Mouse (Mus musculus) neural tube, embryonic 12.5 days (tissue): Measurements from ENCODE around the gene Srr. TPM values are rescaled to one million over a fixed set of nuclear protein-coding genes. Genes with fewer than 3 reads are reported as not detected.
A peak's percentile ranks its signal among the peaks of the same experiment; 100 is the strongest.

Experiments
- ATAC-seq: fragments of 200-750 bp; cut with Nextera tagmentation; 2 replicates; pipeline ENCODE4 v1.8.0; 2017; ENCODE audit warnings: low read depth, mild to moderate bottlenecking, moderate TSS enrichment, moderate library complexity; ENCODE audit not compliant: low FRiP score
- H3K27ac ChIP-seq: fragments of 300-500 bp; sonication (generic); 2 replicates; pipeline ENCODE4 v1.5.1; 2016
- H3K27me3 ChIP-seq: fragments of 300-500 bp; sonication (generic); replicated peaks from 2 replicates; pipeline ENCODE4 v1.6.1; 2016; ENCODE audit warnings: mild to moderate bottlenecking
- H3K36me3 ChIP-seq: fragments of 300-500 bp; sonication (generic); 2 replicates; pipeline ENCODE4 v1.6.1; 2016; ENCODE audit warnings: mild to moderate bottlenecking
- H3K4me1 ChIP-seq: fragments of 300-500 bp; sonication (generic); 2 replicates; pipeline ENCODE4 v1.6.1; 2016
- H3K4me2 ChIP-seq: fragments of 300-500 bp; sonication (generic); replicated peaks from 2 replicates; pipeline ENCODE4 v1.6.1; 2016; ENCODE audit warnings: mild to moderate bottlenecking
- H3K4me3 ChIP-seq: fragments of 300-500 bp; sonication (generic); 2 replicates; pipeline ENCODE4 v1.5.1; 2016
- H3K9ac ChIP-seq: fragments of 300-500 bp; sonication (generic); 2 replicates; pipeline ENCODE4 v1.6.1; 2016; ENCODE audit warnings: mild to moderate bottlenecking
- H3K9me3 ChIP-seq: fragments of 300-500 bp; sonication (generic); 2 replicates; pipeline ENCODE4 v1.6.1; 2016; ENCODE audit warnings: mild to moderate bottlenecking
- WGBS: fragments of 180-500 bp; shearing (Covaris S2); methylation state at CpG from one replicate; pipeline ENCODE4 v1.1.7; 2016; 5-methylcytosine and 5-hydroxymethylcytosine counted together
- polyA plus RNA-seq: library from polyadenylated mRNA; unstranded; fragments of >200 nt; fragmentation: Nextera tagmentation; extraction: Ambion mirVana; gene quantifications from 2 replicates; pipeline ENCODE4 v1.2.1, GENCODE M21; 2016

Srr gene
- polyA plus RNA-seq, 1 experiment from 2014 or later: 28.1 TPM

- H3K4me2 ChIP-seq: peak within 1 kb of the TSS; percentile 98
- H3K4me1 ChIP-seq: peaks cover 16% of the 10 kb centered on the region; the same call in 1 of the 2 replicates
- no peaks in the 10 kb centered on the region for H3K9me3 ChIP-seq
- peaks cover 32% of the 10 kb centered on the region for H3K36me3 ChIP-seq
- H3K9ac ChIP-seq: peak within 1 kb of the TSS; percentile 80
- under 1% methylated on average over 54 of the region's 54 CpGs for WGBS
- ATAC-seq: peak; percentile 79
- H3K27ac ChIP-seq: peak within 1 kb of the TSS; percentile 86
- no peaks in the 10 kb centered on the region for H3K27me3 ChIP-seq
- peak within 1 kb of the TSS; percentile 87 for H3K4me3 ChIP-seq
These were observed 27.9 kb downstream of the Srr start, which contains the start of gene Tsr1 for GRCm38 (mm10) chr11:74897678-74898516. Gene Tsr1, plus strand, starts transcription at chr11:74898071.

- Histone ChIP-seq H3K4me2 (peak within 1 kb of the TSS; percentile 98), H3K27me3 (no peaks in the 10 kb centered on the region), H3K4me1 (peaks cover 16% of the 10 kb centered on the region; the same call in 1 of the 2 replicates), H3K4me3 (peak within 1 kb of the TSS; percentile 87), H3K9ac (peak within 1 kb of the TSS; percentile 80), H3K36me3 (peaks cover 25% of the 10 kb centered on the region), H3K9me3 (no peaks in the 10 kb centered on the region), H3K27ac (peak within 1 kb of the TSS; percentile 86)
- ATAC-seq: peak; percentile 79
- under 1% methylated on average over 73 of the region's 74 CpGs for WGBS
These were observed 28.7 kb downstream of the Srr start, which contains the start of gene Sgsm2 for GRCm38 (mm10) chr11:74896901-74897677. Gene Sgsm2, minus strand, starts transcription at chr11:74897060.

- H3K27ac ChIP-seq: peak overlapping the region; percentile 86
- peak overlapping the region; percentile 98 for H3K4me2 ChIP-seq
- H3K9me3 ChIP-seq: no peaks in the 10 kb centered on the region
- H3K4me1 ChIP-seq: peaks cover 16% of the 10 kb centered on the region; the same call in 1 of the 2 replicates
- peak overlapping the region; percentile 87 for H3K4me3 ChIP-seq
- peak overlapping the region; percentile 80 for H3K9ac ChIP-seq
- ATAC-seq: peak; percentile 65
- 1% methylated on average over 55 of the region's 55 CpGs for WGBS
- H3K27me3 ChIP-seq: no peaks in the 10 kb centered on the region
- H3K36me3 ChIP-seq: peaks cover 17% of the 10 kb centered on the region
These were observed 29.5 kb downstream of the Srr start for GRCm38 (mm10) chr11:74895980-74896900.

- no peaks in the 10 kb centered on the region for H3K9me3 ChIP-seq
- H3K4me1 ChIP-seq: peaks cover 16% of the 10 kb centered on the region; the same call in 1 of the 2 replicates
- H3K9ac ChIP-seq: no peak overlapping the region
- no peak for ATAC-seq
- H3K36me3 ChIP-seq: peaks cover under 1% of the 10 kb centered on the region; the same call in 1 of the 2 replicates
- no peaks in the 10 kb centered on the region for H3K27me3 ChIP-seq
- H3K4me3 ChIP-seq: no peak overlapping the region
- H3K4me2 ChIP-seq: no peak overlapping the region
- H3K27ac ChIP-seq: no peak overlapping the region
- 88% methylated on average over 4 of the region's 4 CpGs for WGBS
These were observed 31.1 kb downstream of the Srr start for GRCm38 (mm10) chr11:74894619-74895018.

GRCm38 (mm10) chr11:74883098-74883497 lies 42.6 kb downstream of the Srr start:
- Histone ChIP-seq H3K4me1 (no peaks in the 10 kb centered on the region), H3K9ac (no peak overlapping the region), H3K4me2 (no peak overlapping the region), H3K27me3 (no peaks in the 10 kb centered on the region), H3K4me3 (no peak overlapping the region), H3K27ac (no peak overlapping the region), H3K9me3 (no peaks in the 10 kb centered on the region), H3K36me3 (peaks cover 11% of the 10 kb centered on the region; the same call in 1 of the 2 replicates)
- 92% methylated on average over 10 of the region's 10 CpGs for WGBS
- ATAC-seq: no peak

- 76% methylated on average over 14 of the region's 14 CpGs for WGBS
- no peaks in the 10 kb centered on the region for H3K27me3 ChIP-seq
- peaks cover 11% of the 10 kb centered on the region; the same call in 1 of the 2 replicates for H3K36me3 ChIP-seq
- H3K4me3 ChIP-seq: no peak overlapping the region
- ATAC-seq: no peak
- no peaks in the 10 kb centered on the region for H3K9me3 ChIP-seq
- no peak overlapping the region for H3K4me2 ChIP-seq
- no peak overlapping the region for H3K9ac ChIP-seq
- H3K4me1 ChIP-seq: peaks cover 4% of the 10 kb centered on the region
- H3K27ac ChIP-seq: no peak overlapping the region
These were observed 43.8 kb downstream of the Srr start for GRCm38 (mm10) chr11:74881979-74882378.

- no peak for ATAC-seq
- Histone ChIP-seq H3K4me3 (no peak overlapping the region), H3K4me1 (peaks cover 13% of the 10 kb centered on the region), H3K9me3 (no peaks in the 10 kb centered on the region), H3K36me3 (peaks cover 11% of the 10 kb centered on the region; the same call in 1 of the 2 replicates), H3K4me2 (no peak overlapping the region), H3K27me3 (no peaks in the 10 kb centered on the region), H3K9ac (no peak overlapping the region), H3K27ac (no peak overlapping the region)
- WGBS: 91% methylated on average over 9 of the region's 9 CpGs
These were observed 44.7 kb downstream of the Srr start for GRCm38 (mm10) chr11:74880999-74881398.

- whole genome bisulfite sequencing: 2% methylated on average over 9 of the region's 9 CpGs
- H3K4me3 ChIP-seq: no peak overlapping the region
- H3K4me2 ChIP-seq: peak overlapping the region; percentile 44
- ATAC-seq: peak; percentile 87
- H3K4me1 ChIP-seq: peaks cover 13% of the 10 kb centered on the region
- no peaks in the 10 kb centered on the region for H3K27me3 ChIP-seq
- no peak overlapping the region; the same call in 1 of the 2 replicates for H3K27ac ChIP-seq
- H3K9me3 ChIP-seq: no peaks in the 10 kb centered on the region
- H3K36me3 ChIP-seq: no peaks in the 10 kb centered on the region
- no peak overlapping the region for H3K9ac ChIP-seq
These were observed 48.9 kb downstream of the Srr start for GRCm38 (mm10) chr11:74876801-74877200.

GRCm38 (mm10) chr11:74874630-74875029 lies 51.1 kb downstream of the Srr start:
- ATAC-seq: no peak
- WGBS: 67% methylated on average over 3 of the region's 3 CpGs
- Histone ChIP-seq H3K4me2 (no peak overlapping the region), H3K27ac (no peak overlapping the region), H3K36me3 (no peaks in the 10 kb centered on the region), H3K27me3 (no peaks in the 10 kb centered on the region), H3K9ac (no peak overlapping the region), H3K9me3 (no peaks in the 10 kb centered on the region), H3K4me1 (peaks cover 31% of the 10 kb centered on the region), H3K4me3 (no peak overlapping the region)

- H3K36me3 ChIP-seq: peaks cover 14% of the 10 kb centered on the region
- WGBS: 27% methylated on average over 12 of the region's 12 CpGs
- peaks cover 23% of the 10 kb centered on the region for H3K4me1 ChIP-seq
- H3K27me3 ChIP-seq: no peaks in the 10 kb centered on the region
- H3K27ac ChIP-seq: peak overlapping the region; percentile 6; the same call in 1 of the 2 replicates
- ATAC-seq: 0 out of 2 replicates have a peak, but pooled peaks have one; percentile 57
- H3K4me3 ChIP-seq: no peak overlapping the region
- H3K4me2 ChIP-seq: peak overlapping the region; percentile 40
- no peak overlapping the region for H3K9ac ChIP-seq
- H3K9me3 ChIP-seq: no peaks in the 10 kb centered on the region
These were observed 54.6 kb downstream of the Srr start for GRCm38 (mm10) chr11:74870991-74871622.

GRCm38 (mm10) chr11:74870544-74870943 lies 55.2 kb downstream of the Srr start:
- Histone ChIP-seq H3K36me3 (peaks cover 14% of the 10 kb centered on the region), H3K27ac (0 out of 2 replicates have a peak overlapping the region, but pooled peaks have one; percentile 6), H3K9ac (no peak overlapping the region), H3K9me3 (no peaks in the 10 kb centered on the region), H3K27me3 (no peaks in the 10 kb centered on the region), H3K4me2 (peak overlapping the region; percentile 40), H3K4me3 (no peak overlapping the region), H3K4me1 (peaks cover 22% of the 10 kb centered on the region)
- 75% methylated on average over 4 of the region's 4 CpGs for WGBS
- no peak for ATAC-seq
